Mouse (Mus musculus) embryonic facial prominence, embryonic 15.5 days (tissue): Measurements from ENCODE around the gene Pdcd1lg2. TPM values are rescaled to one million over a fixed set of nuclear protein-coding genes. Genes with fewer than 3 reads are reported as not detected.

Experiments
- ATAC-seq: fragments of 200-750 bp; cut with Nextera tagmentation; 2 replicates; pipeline ENCODE4 v1.8.0; 2017; ENCODE audit warnings: low read depth, moderate TSS enrichment; ENCODE audit not compliant: insufficient number of reproducible peaks, low FRiP score, low TSS enrichment
- H3K27ac ChIP-seq: fragments of 300-500 bp; sonication (generic); replicated peaks from 2 replicates; pipeline ENCODE4 v1.5.1; 2015; ENCODE audit warnings: mild to moderate bottlenecking, inconsistent platforms
- H3K27me3 ChIP-seq: fragments of 300-500 bp; sonication (generic); 2 replicates; pipeline ENCODE4 v1.6.1; 2015; ENCODE audit warnings: inconsistent platforms
- H3K36me3 ChIP-seq: fragments of 300-500 bp; sonication (generic); 2 replicates; pipeline ENCODE4 v1.6.1; 2015; ENCODE audit warnings: mild to moderate bottlenecking, inconsistent platforms
- H3K4me1 ChIP-seq: fragments of 300-500 bp; sonication (generic); 2 replicates; pipeline ENCODE4 v1.6.1; 2015; ENCODE audit warnings: inconsistent platforms
- H3K4me2 ChIP-seq: fragments of 300-500 bp; sonication (generic); replicated peaks from 2 replicates; pipeline ENCODE4 v1.6.1; 2015; ENCODE audit warnings: mild to moderate bottlenecking, inconsistent platforms
- H3K4me3 ChIP-seq: fragments of 300-500 bp; sonication (generic); replicated peaks from 2 replicates; pipeline ENCODE4 v1.5.1; 2015; ENCODE audit warnings: mild to moderate bottlenecking, inconsistent platforms
- H3K9ac ChIP-seq: fragments of 300-500 bp; sonication (generic); 2 replicates; pipeline ENCODE4 v1.6.1; 2015; ENCODE audit warnings: inconsistent platforms
- H3K9me3 ChIP-seq: fragments of 300-500 bp; sonication (generic); replicated peaks from 2 replicates; pipeline ENCODE4 v1.6.1; 2016; ENCODE audit warnings: inconsistent platforms
- WGBS: fragments of 180-500 bp; shearing (Covaris S2); methylation state at CpG from one replicate; pipeline ENCODE4 v1.1.7; 2015; 5-methylcytosine and 5-hydroxymethylcytosine counted together
- polyA plus RNA-seq: library from polyadenylated mRNA; unstranded; fragments of >200 nt; fragmentation: Nextera tagmentation; extraction: Ambion mirVana; gene quantifications from 2 replicates; pipeline ENCODE4 v1.2.1, GENCODE M21; 2015

Pdcd1lg2 gene
- polyA plus RNA-seq, 1 experiment from 2014 or later: not detected

DNA sequence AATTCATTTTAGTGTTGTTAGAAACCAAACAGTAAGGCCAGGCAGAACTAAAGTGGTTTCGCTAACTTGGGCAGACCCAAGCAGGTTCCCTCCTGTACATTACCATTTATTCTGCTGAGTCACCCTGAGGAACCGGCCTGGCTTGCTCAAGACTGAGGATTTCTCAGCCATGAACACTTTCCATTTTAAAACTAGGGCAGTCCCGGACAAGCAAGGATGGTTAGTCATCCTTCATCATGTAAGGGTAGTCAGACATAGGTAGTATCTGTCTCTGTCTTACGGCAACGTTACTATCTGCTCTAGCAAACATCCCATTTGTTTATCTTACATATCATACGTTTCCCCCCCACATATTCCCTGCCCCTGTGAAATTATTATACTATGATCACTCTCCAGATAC is 25.7 kb upstream of the Pdcd1lg2 start:
- Histone ChIP-seq H3K27me3 (no peaks in the 10 kb centered on the region), H3K36me3 (no peaks in the 10 kb centered on the region), H3K4me3 (no peak overlapping the region), H3K27ac (no peak overlapping the region), H3K4me2 (no peak overlapping the region), H3K4me1 (no peaks in the 10 kb centered on the region), H3K9ac (no peak overlapping the region), H3K9me3 (no peaks in the 10 kb centered on the region)
- 82% methylated on average over 6 of the region's 6 CpGs for WGBS
- ATAC-seq: no peak

DNA sequence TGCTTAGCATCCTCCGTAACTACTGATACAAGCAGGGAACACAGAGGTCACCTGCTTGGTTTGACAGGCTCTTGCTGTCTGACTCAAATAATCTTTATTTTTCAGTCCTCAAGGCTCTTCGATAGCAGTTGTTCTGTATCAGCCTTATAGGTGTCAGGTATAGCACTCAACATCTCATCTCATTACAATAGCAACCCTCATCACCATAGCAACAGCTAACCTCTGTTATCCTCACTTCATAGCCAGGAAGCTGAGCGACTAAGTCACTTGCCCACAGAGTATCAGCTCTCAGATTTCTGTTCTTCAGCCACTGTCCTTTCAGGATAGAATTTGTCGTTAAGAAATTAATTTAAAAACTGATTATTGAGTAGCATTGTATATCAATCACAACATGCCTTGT is 24.9 kb upstream of the Pdcd1lg2 start:
- Histone ChIP-seq H3K9me3 (no peaks in the 10 kb centered on the region), H3K36me3 (no peaks in the 10 kb centered on the region), H3K4me3 (no peak overlapping the region), H3K27me3 (no peaks in the 10 kb centered on the region), H3K4me1 (no peaks in the 10 kb centered on the region), H3K27ac (no peak overlapping the region), H3K4me2 (no peak overlapping the region), H3K9ac (no peak overlapping the region)
- WGBS: 88% methylated on average over 4 of the region's 4 CpGs
- ATAC-seq: no peak

DNA sequence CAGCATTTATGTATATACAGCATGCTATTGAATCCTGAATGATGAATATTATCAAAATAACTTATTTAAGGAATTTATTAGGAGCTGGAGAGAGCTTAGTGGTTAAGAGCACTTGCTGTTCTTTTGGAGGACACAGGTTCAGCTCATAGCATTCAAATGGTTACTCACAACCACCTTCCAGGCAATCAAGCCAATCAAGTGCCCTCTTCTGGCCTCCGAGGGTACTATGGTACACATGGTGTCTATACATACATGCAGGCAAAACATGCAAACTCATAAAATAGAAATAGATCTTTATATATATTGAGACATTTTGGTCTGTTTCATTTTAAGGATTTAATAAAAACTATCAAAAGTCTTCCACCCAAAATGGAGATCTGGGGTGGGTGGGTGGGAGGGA is 21.9 kb upstream of the Pdcd1lg2 start:
- 83% methylated on average over 1 of the region's 1 CpGs for WGBS
- H3K9ac ChIP-seq: no peak overlapping the region
- no peaks in the 10 kb centered on the region for H3K4me1 ChIP-seq
- H3K9me3 ChIP-seq: no peaks in the 10 kb centered on the region
- H3K4me2 ChIP-seq: no peak overlapping the region
- no peaks in the 10 kb centered on the region for H3K36me3 ChIP-seq
- no peak overlapping the region for H3K4me3 ChIP-seq
- H3K27ac ChIP-seq: no peak overlapping the region
- no peaks in the 10 kb centered on the region for H3K27me3 ChIP-seq
- no peak for ATAC-seq

DNA sequence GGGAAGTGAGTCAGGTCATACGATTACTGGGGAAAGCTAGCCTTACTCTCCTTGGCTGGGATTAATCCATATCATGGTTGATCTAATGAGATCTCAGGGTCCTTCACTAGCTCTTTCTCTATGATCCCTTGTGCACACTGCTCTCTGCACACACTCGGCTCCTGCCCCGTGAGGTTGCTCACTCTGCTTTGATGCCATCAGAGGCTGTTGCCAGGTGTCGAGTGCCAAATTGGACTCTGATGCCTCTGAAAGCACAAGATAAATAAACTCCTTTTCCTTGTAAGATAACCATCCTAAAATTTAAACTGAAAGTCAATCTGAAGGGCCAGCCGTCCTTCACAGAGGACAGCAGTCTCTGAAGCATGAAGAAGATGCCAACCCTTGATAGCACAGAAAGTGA is 20.2 kb upstream of the Pdcd1lg2 start:
- no peaks in the 10 kb centered on the region for H3K4me1 ChIP-seq
- H3K36me3 ChIP-seq: no peaks in the 10 kb centered on the region
- H3K9ac ChIP-seq: no peak overlapping the region
- WGBS: 73% methylated on average over 5 of the region's 5 CpGs
- H3K27me3 ChIP-seq: no peaks in the 10 kb centered on the region
- no peak overlapping the region for H3K4me3 ChIP-seq
- H3K9me3 ChIP-seq: no peaks in the 10 kb centered on the region
- no peak for ATAC-seq
- no peak overlapping the region for H3K27ac ChIP-seq
- no peak overlapping the region for H3K4me2 ChIP-seq

- Histone ChIP-seq H3K9me3 (no peaks in the 10 kb centered on the region), H3K4me3 (no peak overlapping the region), H3K27ac (no peak overlapping the region), H3K4me1 (no peaks in the 10 kb centered on the region), H3K27me3 (no peaks in the 10 kb centered on the region), H3K9ac (no peak overlapping the region), H3K36me3 (no peaks in the 10 kb centered on the region), H3K4me2 (no peak overlapping the region)
- 50% methylated on average over 4 of the region's 4 CpGs for WGBS
- no peak for ATAC-seq
Observed at GRCm38 (mm10) chr19:29391279-29391678, 19.4 kb upstream of the Pdcd1lg2 start.

DNA sequence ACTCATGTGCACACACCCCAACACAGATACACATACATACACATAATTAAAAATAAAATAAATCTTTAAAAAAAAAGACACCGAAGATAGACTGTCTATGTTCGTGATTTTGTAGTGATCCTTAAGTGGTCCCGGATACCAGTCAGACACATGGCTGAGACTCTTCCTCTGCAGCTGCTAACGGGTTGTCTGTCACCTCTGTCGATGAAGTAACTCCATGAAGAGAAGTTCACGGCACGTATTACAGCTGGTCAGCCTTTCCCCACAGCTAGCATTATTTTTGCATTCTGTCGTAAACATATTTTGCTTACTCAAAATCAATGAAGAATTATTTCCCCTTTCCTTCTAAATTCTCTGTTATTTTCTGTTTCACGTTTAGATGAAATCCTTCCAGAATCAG is 17.4 kb upstream of the Pdcd1lg2 start:
- no peaks in the 10 kb centered on the region for H3K4me1 ChIP-seq
- no peak for ATAC-seq
- no peak overlapping the region for H3K27ac ChIP-seq
- no peak overlapping the region for H3K4me2 ChIP-seq
- H3K4me3 ChIP-seq: no peak overlapping the region
- 83% methylated on average over 9 of the region's 9 CpGs for WGBS
- no peaks in the 10 kb centered on the region for H3K27me3 ChIP-seq
- no peak overlapping the region for H3K9ac ChIP-seq
- no peaks in the 10 kb centered on the region for H3K36me3 ChIP-seq
- H3K9me3 ChIP-seq: no peaks in the 10 kb centered on the region

GRCm38 (mm10) chr19:29394721-29395120 is 16.0 kb upstream of the Pdcd1lg2 start:
- H3K27me3 ChIP-seq: no peaks in the 10 kb centered on the region
- H3K4me3 ChIP-seq: no peak overlapping the region
- WGBS: 94% methylated on average over 2 of the region's 2 CpGs
- H3K27ac ChIP-seq: no peak overlapping the region
- H3K9ac ChIP-seq: no peak overlapping the region
- H3K4me1 ChIP-seq: no peaks in the 10 kb centered on the region
- H3K36me3 ChIP-seq: no peaks in the 10 kb centered on the region
- ATAC-seq: no peak
- H3K4me2 ChIP-seq: no peak overlapping the region
- no peaks in the 10 kb centered on the region for H3K9me3 ChIP-seq

DNA sequence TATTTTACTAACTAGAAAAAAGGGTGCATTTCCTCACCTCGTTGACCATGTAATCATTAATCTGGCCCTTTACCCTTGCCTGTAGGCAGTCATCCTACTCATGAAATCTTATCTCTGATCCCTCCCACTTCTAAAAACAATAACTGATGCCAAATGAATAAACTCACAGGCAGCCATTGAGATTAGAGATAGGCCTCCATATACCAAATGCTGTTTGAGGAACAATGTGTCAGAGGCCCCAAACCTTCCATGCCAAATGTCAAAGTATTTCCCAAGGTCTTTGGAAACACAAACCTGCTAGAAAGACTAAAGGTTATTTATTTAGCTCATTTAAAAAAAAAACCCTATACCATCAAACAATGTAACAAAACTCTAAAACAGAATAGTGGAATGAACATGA is 14.4 kb upstream of the Pdcd1lg2 start:
- no peak for ATAC-seq
- H3K27ac ChIP-seq: no peak overlapping the region
- H3K27me3 ChIP-seq: no peaks in the 10 kb centered on the region
- no peaks in the 10 kb centered on the region for H3K36me3 ChIP-seq
- H3K9me3 ChIP-seq: no peaks in the 10 kb centered on the region
- no peaks in the 10 kb centered on the region for H3K4me1 ChIP-seq
- no peak overlapping the region for H3K4me2 ChIP-seq
- no peak overlapping the region for H3K9ac ChIP-seq
- H3K4me3 ChIP-seq: no peak overlapping the region
- WGBS: 71% methylated on average over 1 of the region's 1 CpGs

- no peaks in the 10 kb centered on the region for H3K27me3 ChIP-seq
- no peak for ATAC-seq
Observed at GRCm38 (mm10) chr19:29399786-29400185, 10.9 kb upstream of the Pdcd1lg2 start.

DNA sequence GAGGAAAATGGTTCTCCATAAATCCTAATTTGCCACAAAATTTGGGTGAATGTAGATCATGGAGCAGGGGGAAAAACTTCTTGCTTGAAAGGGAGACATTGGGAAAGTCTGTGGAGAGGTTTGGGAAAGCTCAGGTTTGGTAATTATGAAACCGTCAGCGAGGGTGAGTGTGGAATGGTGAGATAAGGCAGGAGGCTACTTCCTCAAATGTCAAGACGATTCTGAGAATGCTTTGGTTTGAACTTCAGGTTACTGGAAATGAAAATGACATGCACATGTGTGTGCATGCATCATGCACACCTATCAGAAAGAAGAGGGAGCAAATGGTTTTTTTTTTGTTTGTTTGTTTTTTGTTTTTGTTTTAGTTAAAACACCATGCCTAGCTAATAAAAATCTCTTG is 10.3 kb upstream of the Pdcd1lg2 start:
- Histone ChIP-seq H3K9ac (no peak overlapping the region), H3K4me1 (0 out of 2 replicates have a peak, but pooled peaks cover 5% of the 10 kb centered on the region), H3K27me3 (no peaks in the 10 kb centered on the region), H3K4me3 (no peak overlapping the region), H3K27ac (no peak overlapping the region), H3K36me3 (no peaks in the 10 kb centered on the region), H3K9me3 (no peaks in the 10 kb centered on the region), H3K4me2 (no peak overlapping the region)
- no peak for ATAC-seq
- 87% methylated on average over 3 of the region's 3 CpGs for WGBS

More at GRCm38 (mm10) chr19:29399786-29400185, 10.9 kb upstream of the Pdcd1lg2 start:
- Histone ChIP-seq H3K9ac (no peak overlapping the region), H3K36me3 (no peaks in the 10 kb centered on the region), H3K4me1 (0 out of 2 replicates have a peak, but pooled peaks cover 3% of the 10 kb centered on the region), H3K4me3 (no peak overlapping the region), H3K4me2 (no peak overlapping the region), H3K9me3 (no peaks in the 10 kb centered on the region), H3K27ac (no peak overlapping the region)
- 89% methylated on average over 4 of the region's 4 CpGs for WGBS

DNA sequence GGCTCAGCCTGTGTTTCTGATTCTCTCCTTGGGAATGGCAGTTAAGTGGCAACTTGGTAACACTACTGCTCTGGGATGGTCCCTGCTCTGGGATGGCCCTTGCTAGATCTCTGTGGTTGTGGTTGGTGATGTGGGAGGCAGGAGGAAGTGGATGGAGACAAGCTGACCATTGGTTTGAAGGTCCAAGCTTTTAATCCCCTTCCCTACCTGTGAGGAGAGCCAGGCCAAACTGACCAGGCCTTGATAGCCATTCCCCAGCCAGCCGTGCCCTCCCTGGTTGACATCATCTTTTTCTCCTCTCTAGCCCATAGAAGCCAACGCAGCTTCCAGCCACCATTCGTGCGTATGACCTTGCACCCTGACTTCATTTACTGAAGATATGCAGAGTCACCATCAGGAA is 8.1 kb upstream of the Pdcd1lg2 start:
- no peak for ATAC-seq
- no peaks in the 10 kb centered on the region for H3K36me3 ChIP-seq
- no peak overlapping the region for H3K9ac ChIP-seq
- H3K9me3 ChIP-seq: no peaks in the 10 kb centered on the region
- WGBS: 84% methylated on average over 4 of the region's 4 CpGs
- no peak overlapping the region for H3K27ac ChIP-seq
- no peak overlapping the region for H3K4me2 ChIP-seq
- H3K4me1 ChIP-seq: 0 out of 2 replicates have a peak, but pooled peaks cover 17% of the 10 kb centered on the region
- no peaks in the 10 kb centered on the region for H3K27me3 ChIP-seq
- H3K4me3 ChIP-seq: no peak overlapping the region

DNA sequence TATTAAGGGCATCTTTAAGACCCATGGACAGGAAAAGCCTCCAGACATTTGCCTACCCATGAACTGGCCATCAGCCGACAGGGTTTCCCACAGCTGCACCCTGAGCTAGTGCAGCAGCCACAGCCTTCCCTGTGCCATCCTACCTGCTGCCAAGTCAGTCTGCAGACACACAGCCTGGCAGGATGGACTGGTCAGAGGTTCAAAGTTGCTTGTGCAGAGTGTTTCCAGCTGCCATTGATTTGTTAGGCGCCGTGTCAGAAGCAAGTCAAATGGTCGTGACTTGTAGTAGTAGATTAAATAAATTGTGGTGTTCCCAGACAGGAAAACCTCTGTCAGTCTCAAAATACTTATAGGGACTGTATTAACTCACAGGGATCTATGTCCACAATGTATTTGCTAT is 7.5 kb upstream of the Pdcd1lg2 start:
- 67% methylated on average over 4 of the region's 4 CpGs for WGBS
- Histone ChIP-seq H3K36me3 (no peaks in the 10 kb centered on the region), H3K27ac (no peak overlapping the region), H3K9me3 (no peaks in the 10 kb centered on the region), H3K9ac (no peak overlapping the region), H3K4me2 (no peak overlapping the region), H3K27me3 (no peaks in the 10 kb centered on the region), H3K4me3 (no peak overlapping the region), H3K4me1 (0 out of 2 replicates have a peak, but pooled peaks cover 18% of the 10 kb centered on the region)
- ATAC-seq: no peak
